Mouse (Mus musculus) forelimb bud, embryonic 11.5 days (tissue): ENCODE measurements around the gene Lrrc3.
A peak's percentile ranks its signal among the peaks of the same experiment; 100 is the strongest.

Experiments used
- DNase-seq: peaks from one replicate; pipeline ENCODE4 v3.0.0-alpha.2; 2012; ENCODE audit warnings: low read depth, low spot score

The Lrrc3 gene

DNA sequence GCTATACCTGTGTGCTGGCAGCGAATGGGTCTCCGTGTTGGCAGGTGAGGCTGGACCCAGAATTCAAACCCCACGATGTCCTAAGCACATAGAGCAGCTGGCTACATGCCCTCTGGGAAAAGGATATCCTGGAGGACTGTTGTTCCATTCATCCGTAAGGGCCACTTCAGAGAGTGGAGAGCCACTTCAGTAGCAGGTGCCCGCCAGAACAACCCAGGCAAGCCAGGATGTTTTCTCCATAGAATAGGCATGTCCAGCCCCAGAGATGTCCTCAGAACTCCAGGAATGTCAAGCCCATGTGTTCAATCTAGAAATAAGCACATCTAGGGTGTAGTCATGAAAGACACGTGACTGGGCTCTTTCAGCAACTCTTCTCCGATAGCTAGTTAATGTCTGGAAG lies 32.7 kb downstream of the Lrrc3 start:
- DNase-seq: no peak

DNA sequence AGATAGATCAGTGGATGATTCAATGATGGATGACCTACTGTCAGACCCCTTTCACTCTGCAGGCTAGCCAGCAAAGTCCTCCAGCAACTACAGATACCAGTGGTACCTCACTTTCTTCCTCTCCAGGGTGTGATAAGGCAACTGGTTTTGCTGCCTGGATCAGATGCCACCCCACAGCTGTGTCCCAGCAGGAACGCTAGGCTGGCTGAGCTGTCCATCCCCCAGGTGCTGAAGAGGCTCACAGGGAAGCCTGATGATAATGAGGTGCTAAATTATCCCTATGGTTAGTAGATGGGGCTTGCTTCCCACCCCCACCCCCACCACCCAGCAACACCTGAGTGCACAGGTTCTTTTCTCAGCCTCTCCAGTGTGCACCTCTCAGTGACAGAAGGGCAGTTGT lies 34.8 kb downstream of the Lrrc3 start:
- peak; percentile 16 for DNase-seq

DNA sequence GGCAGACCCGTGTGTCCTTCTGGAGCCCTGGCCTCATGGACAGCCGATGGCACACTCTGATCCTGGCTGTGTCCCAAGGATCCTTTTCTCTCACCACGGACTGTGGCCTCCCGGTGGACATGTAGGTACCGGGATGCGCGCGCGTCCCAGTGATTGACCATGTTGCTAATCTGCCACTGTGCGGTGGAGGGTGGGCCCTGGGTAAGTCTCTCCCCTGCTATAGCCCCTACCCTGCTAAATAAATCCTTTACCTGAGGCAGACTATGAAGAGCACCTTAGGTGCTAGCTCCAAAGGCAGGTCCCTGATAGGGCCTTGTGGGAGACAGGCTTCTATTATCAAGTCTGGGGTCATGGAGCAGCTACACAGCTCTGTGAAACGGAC lies 37.6 kb downstream of the Lrrc3 start:
- no peak for DNase-seq

DNA sequence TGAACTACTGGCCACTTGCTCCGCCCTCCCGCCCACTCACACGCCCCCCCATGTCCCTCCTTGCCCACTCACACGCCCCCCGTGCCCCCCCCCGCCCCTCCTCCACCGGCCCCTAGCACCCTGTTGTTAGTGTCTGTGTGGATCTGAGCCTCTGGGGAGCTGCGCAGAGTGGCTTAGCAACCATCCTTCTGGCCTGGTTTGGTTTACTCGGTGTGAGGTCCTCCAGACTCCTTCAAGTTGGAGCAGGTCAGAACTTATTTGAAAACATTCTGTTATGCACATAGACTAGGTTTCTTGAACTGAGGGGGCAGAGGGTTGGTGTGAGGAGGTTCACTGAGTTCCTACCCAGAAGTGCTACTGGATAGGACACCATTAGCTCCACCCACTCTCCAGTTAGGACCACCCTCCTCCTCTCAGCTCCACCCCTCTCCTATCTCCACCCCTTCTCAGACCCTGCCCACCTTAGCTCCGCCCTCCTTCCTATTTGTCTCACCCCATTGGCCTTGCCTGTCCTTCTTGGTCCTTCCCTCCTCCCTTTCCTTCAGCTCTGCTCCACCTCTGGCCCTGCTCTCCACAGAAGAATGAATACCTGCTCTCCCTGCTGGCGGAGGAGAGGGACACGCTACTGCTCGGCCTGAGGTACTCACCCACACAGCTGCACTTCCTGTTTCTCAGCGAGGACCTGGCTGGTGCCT lies 38.1 kb downstream of the Lrrc3 start:
- peak; percentile 72 for DNase-seq

DNA sequence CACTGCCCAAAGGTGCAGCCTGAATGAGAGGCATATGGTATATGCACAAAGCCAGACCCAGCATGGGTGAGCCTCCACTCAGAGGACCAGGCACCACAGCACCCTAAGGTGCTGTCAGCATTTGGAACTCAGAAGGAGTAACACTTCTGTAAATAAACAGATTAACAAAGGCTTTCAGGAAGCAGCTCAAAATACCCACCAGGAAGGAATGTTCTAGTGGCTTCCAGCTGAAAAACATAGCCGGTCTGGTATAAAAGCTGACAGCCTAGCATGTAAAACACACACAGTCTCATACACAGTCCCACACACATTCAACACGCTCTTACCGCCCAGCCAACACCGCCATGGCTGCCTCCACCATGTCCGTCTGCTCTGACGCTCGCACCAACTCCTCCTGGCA lies 40.7 kb downstream of the Lrrc3 start, which contains the start of gene Gm3285:
TSS of gene Gm3285 (plus strand) at position 301 of the 400 bp plus-strand sequence.
- no peak for DNase-seq

DNA sequence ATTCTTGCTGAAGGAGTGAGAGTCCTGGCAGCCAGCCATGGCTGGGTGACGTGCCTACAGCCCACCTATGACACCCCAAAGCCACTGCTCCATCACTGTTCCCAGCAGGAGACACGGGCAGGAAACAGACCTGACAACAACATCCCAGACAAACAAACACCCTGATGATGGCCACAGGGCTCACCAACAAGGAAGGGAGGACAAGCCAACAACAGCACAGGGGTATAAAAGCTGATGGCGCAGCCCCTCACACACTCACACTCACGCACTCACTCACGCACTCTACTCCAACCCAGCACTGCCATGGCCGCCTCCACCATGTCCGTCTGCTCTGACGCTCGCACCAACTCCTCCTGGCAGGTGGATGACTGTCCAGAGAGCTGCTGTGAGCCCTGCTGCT lies 49.8 kb downstream of the Lrrc3 start, which contains the start of gene Gm10318:
TSS of gene Gm10318 (plus strand) at position 301 of the 400 bp plus-strand sequence.
- DNase-seq: no peak
